Mouse (Mus musculus): ENCODE results near the gene Gnl1.
"Not testable (repeated sequence)": the region's sequence is repeated elsewhere in the genome, so short reads cannot be mapped to it uniquely, and the experiment has no call there.

The Gnl1 gene

GRCm38 (mm10) chr17:35994175-35994878, 14.7 kb downstream of the Gnl1 start:
- in situ Hi-C loops (cut with MboI; ENCODE audit: low sequenced_read_pairs) = no loop called here

GRCm38 (mm10) chr17:35994879-35995240, 15.2 kb downstream of the Gnl1 start:
- in situ Hi-C loops (cut with MboI; ENCODE audit: low sequenced_read_pairs) = no loop called here

- in situ Hi-C loops (cut with MboI; ENCODE audit: low sequenced_read_pairs) = no loop called here
These were observed 17.3 kb downstream of the Gnl1 start for GRCm38 (mm10) chr17:35996949-35997348.

- in situ Hi-C loops (cut with MboI; ENCODE audit: low sequenced_read_pairs) = no loop called here
These were observed 18.3 kb downstream of the Gnl1 start for GRCm38 (mm10) chr17:35997713-35998510.

GRCm38 (mm10) chr17:35998545-35999305, 19.1 kb downstream of the Gnl1 start:
- in situ Hi-C loops (cut with MboI; ENCODE audit: low sequenced_read_pairs) = no loop called here

GRCm38 (mm10) chr17:35999356-35999755, 19.7 kb downstream of the Gnl1 start:
- in situ Hi-C loops (cut with MboI; ENCODE audit: low sequenced_read_pairs) = no loop called here

GRCm38 (mm10) chr17:36000349-36000748, 20.7 kb downstream of the Gnl1 start:
- in situ Hi-C loops (cut with MboI; ENCODE audit: low sequenced_read_pairs) = no loop called here

GRCm38 (mm10) chr17:36001121-36001897, 21.7 kb downstream of the Gnl1 start:
- in situ Hi-C loops (cut with MboI; ENCODE audit: low sequenced_read_pairs) = no loop called here

- in situ Hi-C loops (cut with MboI; ENCODE audit: low sequenced_read_pairs) = no loop called here
These were observed 22.3 kb downstream of the Gnl1 start for GRCm38 (mm10) chr17:36001966-36002365.

- in situ Hi-C loops (cut with MboI; ENCODE audit: low sequenced_read_pairs) = no loop called here
These were observed 23.7 kb downstream of the Gnl1 start for GRCm38 (mm10) chr17:36003331-36003730.

- in situ Hi-C loops (cut with MboI; ENCODE audit: low sequenced_read_pairs) = not testable (repeated sequence)
These were observed 24.8 kb downstream of the Gnl1 start for GRCm38 (mm10) chr17:36004409-36004808.

- in situ Hi-C loops (cut with MboI; ENCODE audit: low sequenced_read_pairs) = no loop called here
These were observed 35.3 kb downstream of the Gnl1 start for GRCm38 (mm10) chr17:36014977-36015376.

- in situ Hi-C loops (cut with MboI; ENCODE audit: low sequenced_read_pairs) = no loop called here
These were observed 37.4 kb downstream of the Gnl1 start for GRCm38 (mm10) chr17:36017046-36017445.

GRCm38 (mm10) chr17:36018979-36019378, 39.3 kb downstream of the Gnl1 start:
- in situ Hi-C loops (cut with MboI; ENCODE audit: low sequenced_read_pairs) = no loop called here

- in situ Hi-C loops (cut with MboI; ENCODE audit: low sequenced_read_pairs) = no loop called here
These were observed 39.9 kb downstream of the Gnl1 start for GRCm38 (mm10) chr17:36019519-36019918.

- in situ Hi-C loops (cut with MboI; ENCODE audit: low sequenced_read_pairs) = no loop called here
These were observed 40.8 kb downstream of the Gnl1 start, which contains the start of gene H2-T24 for GRCm38 (mm10) chr17:36020191-36021073. Gene H2-T24, minus strand, starts transcription at chr17:36020560.

GRCm38 (mm10) chr17:36021309-36021708, 41.7 kb downstream of the Gnl1 start:
- in situ Hi-C loops (cut with MboI; ENCODE audit: low sequenced_read_pairs) = no loop called here

- in situ Hi-C loops (cut with MboI; ENCODE audit: low sequenced_read_pairs) = no loop called here
These were observed 42.4 kb downstream of the Gnl1 start for GRCm38 (mm10) chr17:36022098-36022497.

- in situ Hi-C loops (cut with MboI; ENCODE audit: low sequenced_read_pairs) = no loop called here
These were observed 43.3 kb downstream of the Gnl1 start for GRCm38 (mm10) chr17:36022922-36023321.

All from CH12F3 (cell line).